Mouse (Mus musculus) embryo, embryonic 10.5 days (tissue): ENCODE measurements around the gene Zwint.
A peak's percentile ranks its signal among the peaks of the same experiment; 100 is the strongest.

Experiments
- DNase-seq: peaks from one replicate; pipeline ENCODE4 v3.0.0-alpha.2; 2015; ENCODE audit warnings: low spot score

Gene Zwint

GRCm38 (mm10) chr10:72654270-72655016 is at the start of gene Zwint:
Zwint (plus strand) TSS chr10:72654845.
- peak; percentile 98 for DNase-seq

- no peak for DNase-seq
Measured at GRCm38 (mm10) chr10:72613125-72613915, 41.3 kb upstream of the Zwint start.

- no peak for DNase-seq
Measured at GRCm38 (mm10) chr10:72616153-72616552, 38.5 kb upstream of the Zwint start.

GRCm38 (mm10) chr10:72620527-72620926 is 34.1 kb upstream of the Zwint start:
- DNase-seq = peak; percentile 4

- no peak for DNase-seq
Measured at GRCm38 (mm10) chr10:72623561-72623960, 31.1 kb upstream of the Zwint start.

GRCm38 (mm10) chr10:72634125-72634524 is 20.5 kb upstream of the Zwint start:
- DNase-seq = no peak

- DNase-seq = no peak
Measured at GRCm38 (mm10) chr10:72650867-72651266, 3.8 kb upstream of the Zwint start.

- no peak for DNase-seq
Measured at GRCm38 (mm10) chr10:72653797-72654196, 848 bp upstream of the Zwint start.

- peak; percentile 81 for DNase-seq
Measured at GRCm38 (mm10) chr10:72655017-72655509, 418 bp downstream of the Zwint start.

- DNase-seq = no peak
Measured at GRCm38 (mm10) chr10:72659198-72659597, 4.6 kb downstream of the Zwint start.

- DNase-seq = no peak
Measured at GRCm38 (mm10) chr10:72660350-72660749, 5.7 kb downstream of the Zwint start.

GRCm38 (mm10) chr10:72667856-72668255 is 13.2 kb downstream of the Zwint start:
- no peak for DNase-seq

- no peak for DNase-seq
Measured at GRCm38 (mm10) chr10:72669086-72669485, 14.4 kb downstream of the Zwint start.

GRCm38 (mm10) chr10:72675971-72676370 is 21.3 kb downstream of the Zwint start:
- DNase-seq = no peak

GRCm38 (mm10) chr10:72676550-72676949 is 21.9 kb downstream of the Zwint start:
- DNase-seq = no peak

GRCm38 (mm10) chr10:72679086-72679485 is 24.4 kb downstream of the Zwint start:
- DNase-seq = no peak

- no peak for DNase-seq
Measured at GRCm38 (mm10) chr10:72701092-72701491, 46.4 kb downstream of the Zwint start.

GRCm38 (mm10) chr10:72713754-72714153 is 59.1 kb downstream of the Zwint start:
- DNase-seq = no peak
